Mouse (Mus musculus): ENCODE results near the gene 6030452D12Rik.

DNA sequence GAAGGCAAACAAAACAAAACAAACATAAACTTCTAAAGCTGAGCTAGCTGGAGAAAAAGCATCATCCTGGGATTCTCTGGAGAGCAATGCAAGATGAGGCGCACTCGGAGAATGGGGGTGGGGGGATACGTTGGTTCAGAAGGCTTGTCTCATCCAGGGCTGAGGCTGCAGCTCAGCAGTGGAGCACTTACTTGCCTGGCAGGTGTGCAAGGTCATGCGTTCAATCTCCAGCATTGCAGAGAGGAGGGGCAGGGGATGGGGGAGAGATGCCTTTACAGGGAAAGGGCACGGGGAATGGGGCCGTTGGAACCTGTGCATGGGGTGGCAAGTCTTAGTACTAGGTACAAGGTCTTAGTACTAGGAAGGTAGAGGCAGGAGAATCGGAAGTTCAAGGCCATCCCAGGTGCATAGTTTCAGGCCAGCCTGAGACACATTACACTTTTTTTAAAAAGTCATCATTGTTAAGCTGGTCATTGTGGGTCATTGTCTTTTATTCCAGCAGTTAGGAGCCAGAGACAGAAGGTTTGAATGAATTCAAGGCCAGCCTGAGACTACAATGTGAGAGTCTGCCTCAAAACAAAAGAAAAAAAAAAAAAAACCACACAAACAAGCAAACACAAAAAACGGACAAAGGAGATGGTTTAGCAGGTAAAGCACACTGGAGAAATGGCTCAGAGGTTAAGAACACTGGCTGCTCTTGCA, 8.9 kb downstream of the 6030452D12Rik start:
- no peak for TF ChIP-seq EP300 (IDR thresholded peaks at IDR 0.05; ENCODE audit: insufficient read depth, low read depth, low read length)
- no peak for TF ChIP-seq CTCF (IDR thresholded peaks at IDR 0.05)
